Mouse (Mus musculus): ENCODE results near the gene Clec2g.

DNA sequence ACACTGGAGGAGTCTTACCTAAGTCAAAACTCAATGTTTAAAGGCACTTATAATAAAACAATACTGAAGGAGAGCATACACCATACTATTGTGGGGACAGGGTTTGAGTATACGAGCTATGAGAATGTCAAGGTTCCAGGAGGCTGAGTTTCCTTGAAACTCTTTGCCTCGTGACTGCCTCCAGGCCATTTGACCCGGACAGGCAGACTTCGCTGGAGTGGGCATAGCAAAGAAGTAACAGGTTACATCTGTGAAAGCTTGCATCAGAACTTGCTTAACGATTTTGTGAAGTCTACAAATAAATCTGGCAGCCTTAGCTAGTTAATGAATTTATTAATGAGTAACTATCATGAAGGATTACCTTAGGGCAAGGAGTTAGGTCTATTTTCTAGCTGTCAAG is 60.6 kb downstream of the Clec2g start:
- TF ChIP-seq CTCF (IDR thresholded peaks at IDR 0.05; ENCODE audit: insufficient read depth, low read length) = no peak
- no peak for TF ChIP-seq POLR2A (IDR thresholded peaks at IDR 0.05; ENCODE audit: borderline replicate concordance, extremely low read depth, low read depth, low read length)
